Mouse (Mus musculus) midbrain, embryonic 10.5 days (tissue): ENCODE measurements around the gene Has1. TPM values are rescaled to one million over a fixed set of nuclear protein-coding genes. Genes with fewer than 3 reads are reported as not detected.

Experiments
- DNase-seq: peaks from one replicate; pipeline ENCODE4 v3.0.0-alpha.2; 2017; ENCODE audit warnings: low spot score
- H3K27ac ChIP-seq: fragments of 300-500 bp; sonication (generic); replicated peaks from 2 replicates; pipeline ENCODE4 v1.5.1; 2016; ENCODE audit warnings: mild to moderate bottlenecking
- H3K27me3 ChIP-seq: fragments of 300-500 bp; sonication (generic); 2 replicates; pipeline ENCODE4 v1.6.1; 2016; ENCODE audit warnings: low read depth, mild to moderate bottlenecking; ENCODE audit not compliant: poor library complexity, severe bottlenecking
- H3K36me3 ChIP-seq: fragments of 300-500 bp; sonication (generic); 2 replicates; pipeline ENCODE4 v1.6.1; 2016; ENCODE audit warnings: mild to moderate bottlenecking, moderate library complexity
- H3K4me1 ChIP-seq: fragments of 300-500 bp; sonication (generic); 2 replicates; pipeline ENCODE4 v1.6.1; 2016
- H3K4me3 ChIP-seq: fragments of 300-500 bp; sonication (generic); 2 replicates; pipeline ENCODE4 v1.5.1; 2016; ENCODE audit warnings: mild to moderate bottlenecking, moderate library complexity
- H3K9me3 ChIP-seq: fragments of 300-500 bp; sonication (generic); replicated peaks from 2 replicates; pipeline ENCODE4 v1.6.1; 2016; ENCODE audit warnings: mild to moderate bottlenecking
- WGBS: fragments of 180-500 bp; shearing (Covaris S2); methylation state at CpG from one replicate; pipeline ENCODE4 v1.1.7; 2016; 5-methylcytosine and 5-hydroxymethylcytosine counted together
- polyA plus RNA-seq: library from polyadenylated mRNA; unstranded; fragments of >200 nt; fragmentation: Nextera tagmentation; extraction: Ambion mirVana; gene quantifications from 2 replicates; pipeline ENCODE4 v1.2.1, GENCODE M21; 2016

Has1 gene
- polyA plus RNA-seq: 0.65 and 0.83 TPM in 2 replicates

DNA sequence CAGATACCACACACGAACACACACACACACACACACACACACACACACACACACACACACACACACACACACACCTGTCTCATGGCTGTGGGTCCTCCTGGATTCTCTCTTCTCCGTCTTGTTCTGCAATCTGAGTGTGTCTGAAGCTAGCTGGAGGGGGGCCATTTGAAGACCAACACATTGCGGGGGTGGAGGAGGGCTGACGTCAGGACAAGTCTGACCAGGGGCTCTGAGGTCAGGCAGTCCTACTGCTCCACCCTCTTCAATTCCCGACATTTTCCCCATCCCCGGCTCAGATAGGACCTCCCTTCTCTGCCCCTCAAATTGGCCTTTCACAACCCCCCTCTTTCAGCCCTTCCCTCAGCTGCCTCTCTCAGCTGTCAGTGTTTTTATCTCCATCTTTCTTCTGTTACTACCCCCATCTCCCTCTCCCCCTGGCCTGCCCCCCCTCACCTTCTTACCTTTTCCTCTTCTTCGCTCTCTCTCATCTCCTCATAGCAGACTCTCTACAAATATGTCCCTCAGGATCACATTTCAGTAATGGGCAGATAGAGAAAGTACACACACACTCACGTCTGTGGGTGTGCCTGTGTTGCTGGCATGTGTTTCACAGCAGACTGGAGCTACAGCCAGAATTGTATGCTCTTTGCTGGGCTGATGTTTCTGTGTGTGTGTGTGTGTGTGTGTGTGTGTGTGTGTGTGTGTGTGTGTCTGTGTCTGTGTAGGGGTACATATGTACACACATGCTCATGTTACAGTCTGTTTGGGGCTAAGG is at the start of gene Has1:
TSS of gene Has1 (minus strand) at position 142 of the 775 bp plus-strand sequence.
- no peaks in the 10 kb centered on the region for H3K36me3 ChIP-seq
- peaks cover 8% of the 10 kb centered on the region for H3K27me3 ChIP-seq
- H3K27ac ChIP-seq: no peak within 1 kb of the TSS
- H3K9me3 ChIP-seq: no peaks in the 10 kb centered on the region
- H3K4me1 ChIP-seq: peaks cover under 1% of the 10 kb centered on the region; the same call in 1 of the 2 replicates
- no peak within 1 kb of the TSS for H3K4me3 ChIP-seq
- 60% methylated on average over 8 of the region's 8 CpGs for WGBS
- DNase-seq: no peak

DNA sequence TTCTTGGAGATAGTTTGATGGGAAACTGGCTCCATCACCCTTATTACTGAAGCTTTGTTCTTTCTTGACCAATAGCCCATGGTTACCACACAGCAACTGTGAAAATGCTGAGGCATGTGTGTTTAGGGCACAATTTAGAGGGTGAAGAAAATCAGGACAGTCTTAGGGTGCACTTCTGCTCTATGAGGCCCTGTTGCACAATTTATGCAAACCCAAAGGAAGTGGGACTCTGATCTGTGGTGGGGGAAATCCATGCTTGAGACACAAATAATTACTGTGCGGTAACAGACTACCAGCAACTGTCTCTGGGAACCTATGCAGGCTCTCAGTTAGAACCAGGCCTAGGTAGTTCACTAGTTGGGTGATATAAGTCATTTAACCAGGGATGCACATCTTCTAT is 45.8 kb upstream of the Has1 start:
- Histone ChIP-seq H3K36me3 (no peaks in the 10 kb centered on the region), H3K27ac (no peak overlapping the region), H3K27me3 (no peaks in the 10 kb centered on the region), H3K9me3 (no peaks in the 10 kb centered on the region), H3K4me1 (no peaks in the 10 kb centered on the region), H3K4me3 (no peak overlapping the region)
- no peak for DNase-seq
- 95% methylated on average over 1 of the region's 1 CpGs for WGBS

- no peak for DNase-seq
- H3K27ac ChIP-seq: no peak overlapping the region
- no peaks in the 10 kb centered on the region for H3K4me1 ChIP-seq
- H3K9me3 ChIP-seq: no peaks in the 10 kb centered on the region
- no peaks in the 10 kb centered on the region for H3K27me3 ChIP-seq
- H3K36me3 ChIP-seq: no peaks in the 10 kb centered on the region
- no peak overlapping the region for H3K4me3 ChIP-seq
- 90% methylated on average over 2 of the region's 2 CpGs for WGBS
Measured at GRCm38 (mm10) chr17:17899268-17899667, 44.3 kb upstream of the Has1 start.

- H3K4me3 ChIP-seq: no peak overlapping the region
- no peak overlapping the region for H3K27ac ChIP-seq
- no peak for DNase-seq
- no peaks in the 10 kb centered on the region for H3K9me3 ChIP-seq
- no peaks in the 10 kb centered on the region for H3K4me1 ChIP-seq
- no peaks in the 10 kb centered on the region for H3K27me3 ChIP-seq
- no peaks in the 10 kb centered on the region for H3K36me3 ChIP-seq
- 5% methylated on average over 4 of the region's 4 CpGs for WGBS
Measured at GRCm38 (mm10) chr17:17896039-17896438, 41.0 kb upstream of the Has1 start.

- Histone ChIP-seq H3K9me3 (no peaks in the 10 kb centered on the region), H3K4me1 (no peaks in the 10 kb centered on the region), H3K36me3 (no peaks in the 10 kb centered on the region), H3K27ac (no peak overlapping the region), H3K27me3 (no peaks in the 10 kb centered on the region), H3K4me3 (no peak overlapping the region)
- no peak for DNase-seq
- WGBS: 91% methylated on average over 2 of the region's 2 CpGs
Measured at GRCm38 (mm10) chr17:17889732-17890425, 34.9 kb upstream of the Has1 start.

GRCm38 (mm10) chr17:17887774-17888248 is 32.8 kb upstream of the Has1 start, which contains the start of the genes Fpr2 and Fpr3:
Gene Fpr2, plus strand, starts transcription at chr17:17887824.
Gene Fpr3, plus strand, starts transcription at chr17:17887852.
- no peaks in the 10 kb centered on the region for H3K4me1 ChIP-seq
- H3K36me3 ChIP-seq: no peaks in the 10 kb centered on the region
- no peak within 1 kb of the TSS for H3K27ac ChIP-seq
- no peaks in the 10 kb centered on the region for H3K27me3 ChIP-seq
- no peak within 1 kb of the TSS for H3K4me3 ChIP-seq
- 68% methylated on average over 1 of the region's 1 CpGs for WGBS
- H3K9me3 ChIP-seq: no peaks in the 10 kb centered on the region
- DNase-seq: no peak

DNA sequence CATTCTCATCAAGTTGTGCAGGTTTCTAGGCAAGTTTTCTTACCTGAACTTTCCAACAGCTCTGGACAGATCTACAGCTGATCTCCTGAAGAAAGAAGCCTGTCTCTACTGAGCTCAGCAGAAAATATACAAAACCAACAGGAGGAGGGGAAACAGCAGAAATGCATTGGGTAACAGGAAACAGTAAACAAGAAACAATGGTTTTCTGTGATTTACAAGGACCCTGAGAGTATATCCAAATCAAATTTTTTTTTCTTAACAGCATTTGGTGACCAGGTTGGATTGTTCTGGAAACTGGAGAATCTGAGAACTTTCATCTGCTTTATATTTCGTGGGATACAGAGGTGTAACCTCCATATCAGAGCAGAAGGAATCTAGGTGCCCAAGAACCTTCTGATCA is 28.8 kb upstream of the Has1 start, which contains the start of gene Fpr1:
TSS of gene Fpr1 (minus strand) at position 101 of the 400 bp plus-strand sequence.
- no peaks in the 10 kb centered on the region for H3K27me3 ChIP-seq
- H3K36me3 ChIP-seq: no peaks in the 10 kb centered on the region
- 72% methylated on average over 1 of the region's 1 CpGs for WGBS

DNA sequence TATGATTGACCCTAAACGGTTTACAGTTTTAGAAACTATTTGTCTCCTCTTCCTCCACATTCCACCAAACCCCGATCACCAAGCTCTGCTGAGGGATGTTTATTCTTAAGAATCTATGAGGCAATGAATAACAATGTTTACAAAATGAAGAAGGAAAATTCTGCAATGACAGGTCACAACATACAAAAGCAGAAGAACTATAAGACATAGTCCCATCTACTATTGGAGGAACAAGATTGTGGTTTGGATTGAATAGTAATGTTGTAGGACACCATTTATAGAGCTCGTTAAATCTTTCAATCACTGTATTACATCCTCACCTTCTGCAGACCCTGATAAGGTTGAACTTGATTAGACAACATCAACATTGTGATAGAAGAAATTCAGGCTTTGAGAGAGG is 27.7 kb upstream of the Has1 start:
- no peak for DNase-seq
- Histone ChIP-seq H3K36me3 (no peaks in the 10 kb centered on the region), H3K4me1 (no peaks in the 10 kb centered on the region), H3K27me3 (no peaks in the 10 kb centered on the region), H3K27ac (no peak overlapping the region), H3K9me3 (no peaks in the 10 kb centered on the region), H3K4me3 (no peak overlapping the region)
- 87% methylated on average over 3 of the region's 3 CpGs for WGBS

More for the DNA sequence above, 28.8 kb upstream of the Has1 start, which contains the start of gene Fpr1:
- no peak within 1 kb of the TSS for H3K4me3 ChIP-seq
- DNase-seq: no peak
- no peak within 1 kb of the TSS for H3K27ac ChIP-seq
- no peaks in the 10 kb centered on the region for H3K4me1 ChIP-seq
- H3K9me3 ChIP-seq: no peaks in the 10 kb centered on the region

DNA sequence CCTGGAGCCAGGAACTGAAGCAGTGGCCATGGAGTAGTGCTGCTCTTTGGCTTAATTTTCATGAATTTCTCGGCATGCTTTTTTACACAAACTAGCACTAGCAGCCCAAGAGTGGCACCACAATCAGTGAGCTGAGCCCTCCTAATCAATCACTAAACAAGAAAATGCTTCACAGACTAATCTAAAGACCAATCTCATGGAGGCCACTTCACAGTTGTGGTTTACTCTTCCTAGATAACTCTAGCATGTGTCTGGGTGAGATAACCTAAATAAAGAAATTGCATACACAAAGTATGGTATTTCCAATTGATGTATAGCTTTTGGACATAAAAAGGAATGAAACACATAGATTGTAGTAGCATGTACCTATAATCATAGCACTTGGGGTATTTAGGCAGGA is 24.3 kb upstream of the Has1 start:
- H3K4me1 ChIP-seq: no peaks in the 10 kb centered on the region
- no peaks in the 10 kb centered on the region for H3K9me3 ChIP-seq
- 88% methylated on average over 1 of the region's 1 CpGs for WGBS
- H3K27ac ChIP-seq: no peak overlapping the region
- no peak for DNase-seq
- H3K4me3 ChIP-seq: no peak overlapping the region
- H3K36me3 ChIP-seq: no peaks in the 10 kb centered on the region
- H3K27me3 ChIP-seq: no peaks in the 10 kb centered on the region

- Histone ChIP-seq H3K27ac (no peak overlapping the region), H3K36me3 (no peaks in the 10 kb centered on the region), H3K27me3 (no peaks in the 10 kb centered on the region), H3K4me1 (no peaks in the 10 kb centered on the region), H3K4me3 (no peak overlapping the region), H3K9me3 (peaks cover 7% of the 10 kb centered on the region)
- 90% methylated on average over 2 of the region's 2 CpGs for WGBS
- DNase-seq: no peak
Measured at GRCm38 (mm10) chr17:17871697-17872096, 16.7 kb upstream of the Has1 start.

- DNase-seq: no peak
- Histone ChIP-seq H3K27me3 (no peaks in the 10 kb centered on the region), H3K36me3 (no peaks in the 10 kb centered on the region), H3K4me3 (no peak overlapping the region), H3K9me3 (peaks cover 7% of the 10 kb centered on the region), H3K27ac (no peak overlapping the region), H3K4me1 (no peaks in the 10 kb centered on the region)
- WGBS: 79% methylated on average over 2 of the region's 2 CpGs
Measured at GRCm38 (mm10) chr17:17870892-17871550, 16.0 kb upstream of the Has1 start.

DNA sequence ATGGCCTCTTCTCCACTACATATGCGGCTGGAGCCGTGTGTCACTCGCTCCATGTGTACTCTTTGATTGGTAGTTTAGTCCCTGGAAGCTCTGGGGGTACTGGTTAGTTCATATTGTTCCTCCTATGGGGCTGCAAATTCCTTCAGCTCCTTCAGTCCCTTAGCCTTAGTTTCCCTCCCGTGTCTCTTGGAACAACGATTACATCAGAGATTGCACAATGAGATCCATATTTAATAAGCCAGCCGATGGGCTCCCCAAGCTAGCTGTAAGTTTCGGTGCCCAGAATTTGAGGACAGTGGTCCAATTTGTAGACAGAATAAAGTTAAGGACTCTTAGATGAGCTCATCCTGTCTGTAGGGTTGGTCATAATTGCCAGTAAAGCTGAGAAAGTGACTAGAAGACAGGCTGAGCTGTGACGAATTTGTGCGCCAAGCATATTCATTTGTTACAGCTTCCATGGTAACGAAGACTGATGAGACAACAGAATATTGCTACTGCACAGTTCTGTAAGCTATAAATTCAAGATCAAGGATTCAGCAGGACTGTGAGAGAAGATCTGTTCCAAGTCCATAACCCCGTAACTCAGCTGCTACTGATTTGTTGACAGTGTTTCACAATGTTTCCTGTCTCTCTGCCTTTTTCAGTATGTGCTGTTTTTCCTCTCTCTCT is 11.9 kb upstream of the Has1 start:
- Histone ChIP-seq H3K9me3 (no peaks in the 10 kb centered on the region), H3K4me3 (no peak overlapping the region), H3K36me3 (no peaks in the 10 kb centered on the region), H3K27ac (no peak overlapping the region), H3K27me3 (no peaks in the 10 kb centered on the region), H3K4me1 (no peaks in the 10 kb centered on the region)
- 92% methylated on average over 11 of the region's 11 CpGs for WGBS
- no peak for DNase-seq
